Mouse (Mus musculus) lung, postnatal 10 days (tissue): ENCODE measurements around the gene Ms4a10.

Experiments used
- DNase-seq: peaks from one replicate; pipeline ENCODE4 v3.0.0; 2021

Ms4a10 gene

GRCm38 (mm10) chr19:10914870-10915269 is 59.6 kb downstream of the Ms4a10 start:
- DNase-seq: no peak

GRCm38 (mm10) chr19:10914291-10914690 is 60.2 kb downstream of the Ms4a10 start:
- DNase-seq: peak; percentile 21
